Mouse (Mus musculus): ENCODE results near the gene Fblim1.

Gene Fblim1

GRCm38 (mm10) chr4:141625774-141626550 is 20.1 kb upstream of the Fblim1 start:
- DNase-seq (ENCODE audit: low spot score in 2 of 2): no peak

- DNase-seq (ENCODE audit: low spot score in 2 of 2): peak in 1 of 2 experiments; percentile 33
These were observed 19.3 kb upstream of the Fblim1 start for GRCm38 (mm10) chr4:141624983-141625773.

GRCm38 (mm10) chr4:141624134-141624533 is 18.2 kb upstream of the Fblim1 start:
- DNase-seq (ENCODE audit: low spot score in 2 of 2): no peak

- no peak for DNase-seq (ENCODE audit: low spot score in 2 of 2)
These were observed 17.8 kb upstream of the Fblim1 start, which contains the start of gene Slc25a34 for GRCm38 (mm10) chr4:141623666-141624065. Gene Slc25a34, minus strand, starts transcription at chr4:141623821.

GRCm38 (mm10) chr4:141623037-141623436 is 17.1 kb upstream of the Fblim1 start:
- DNase-seq (ENCODE audit: low spot score in 2 of 2): no peak

- no peak for DNase-seq (ENCODE audit: low spot score in 2 of 2)
These were observed 16.7 kb upstream of the Fblim1 start for GRCm38 (mm10) chr4:141622580-141622979.

- no peak for DNase-seq (ENCODE audit: low spot score in 2 of 2)
These were observed 16.2 kb upstream of the Fblim1 start for GRCm38 (mm10) chr4:141622091-141622490.

GRCm38 (mm10) chr4:141621297-141621696 is 15.4 kb upstream of the Fblim1 start:
- no peak for DNase-seq (ENCODE audit: low spot score in 2 of 2)

GRCm38 (mm10) chr4:141619299-141619883 is 13.5 kb upstream of the Fblim1 start:
- DNase-seq (ENCODE audit: low spot score in 2 of 2): no peak

GRCm38 (mm10) chr4:141618565-141619243 is 12.8 kb upstream of the Fblim1 start, which contains the start of gene Tmem82:
Gene Tmem82, minus strand, starts transcription at chr4:141618633.
- DNase-seq (ENCODE audit: low spot score in 2 of 2): peak; percentile 32 to 63

- DNase-seq (ENCODE audit: low spot score in 2 of 2): no peak
These were observed 12.1 kb upstream of the Fblim1 start for GRCm38 (mm10) chr4:141617863-141618564.

- DNase-seq (ENCODE audit: low spot score in 2 of 2): peak; percentile 51 to 80
These were observed 11.4 kb upstream of the Fblim1 start for GRCm38 (mm10) chr4:141617299-141617698.

GRCm38 (mm10) chr4:141616811-141617210 is 10.9 kb upstream of the Fblim1 start:
- no peak for DNase-seq (ENCODE audit: low spot score in 2 of 2)

- DNase-seq (ENCODE audit: low spot score in 2 of 2): no peak
These were observed 9.1 kb upstream of the Fblim1 start for GRCm38 (mm10) chr4:141614946-141615345.

GRCm38 (mm10) chr4:141609538-141609937 is 3.6 kb upstream of the Fblim1 start:
- no peak for DNase-seq (ENCODE audit: low spot score in 2 of 2)

GRCm38 (mm10) chr4:141605421-141605820 is 475 bp downstream of the Fblim1 start:
- no peak for DNase-seq (ENCODE audit: low spot score in 2 of 2)

GRCm38 (mm10) chr4:141604493-141604892 is 1.4 kb downstream of the Fblim1 start:
- no peak for DNase-seq (ENCODE audit: low spot score in 2 of 2)

- DNase-seq (ENCODE audit: low spot score in 2 of 2): no peak
These were observed 2.0 kb downstream of the Fblim1 start for GRCm38 (mm10) chr4:141603921-141604320.

- no peak for DNase-seq (ENCODE audit: low spot score in 2 of 2)
These were observed 3.2 kb downstream of the Fblim1 start for GRCm38 (mm10) chr4:141602523-141603223.

GRCm38 (mm10) chr4:141601148-141601862 is 4.6 kb downstream of the Fblim1 start:
- DNase-seq (ENCODE audit: low spot score in 2 of 2): no peak

Measured in thymus, postnatal 10 days (tissue).